Mouse (Mus musculus) embryo, embryonic 11 days (tissue): Measurements from ENCODE around the gene Gmppa.

Experiments used
- DNase-seq: peaks from one replicate; pipeline ENCODE4 v3.0.0-alpha.2; 2015

The Gmppa gene

GRCm38 (mm10) chr1:75423780-75424390, 11.8 kb upstream of the Gmppa start:
- no peak for DNase-seq

- DNase-seq: peak; percentile 77
These were observed 9.8 kb upstream of the Gmppa start for GRCm38 (mm10) chr1:75425796-75426471.

- no peak for DNase-seq
These were observed 3.1 kb downstream of the Gmppa start for GRCm38 (mm10) chr1:75438782-75439181.

- DNase-seq: no peak
These were observed 4.9 kb downstream of the Gmppa start for GRCm38 (mm10) chr1:75440661-75441060.

GRCm38 (mm10) chr1:75441471-75441996, 5.8 kb downstream of the Gmppa start:
- DNase-seq: no peak

- DNase-seq: no peak
These were observed 6.4 kb downstream of the Gmppa start for GRCm38 (mm10) chr1:75442171-75442570.

- DNase-seq: no peak
These were observed 7.1 kb downstream of the Gmppa start for GRCm38 (mm10) chr1:75442811-75443210.

- no peak for DNase-seq
These were observed 7.7 kb downstream of the Gmppa start for GRCm38 (mm10) chr1:75443247-75444024.

- DNase-seq: no peak
These were observed 8.5 kb downstream of the Gmppa start for GRCm38 (mm10) chr1:75444208-75444607.

GRCm38 (mm10) chr1:75445141-75445701, 9.5 kb downstream of the Gmppa start:
- DNase-seq: no peak

- DNase-seq: peak; percentile 89
These were observed 10.3 kb downstream of the Gmppa start for GRCm38 (mm10) chr1:75445751-75446611.

GRCm38 (mm10) chr1:75446656-75447055, 10.9 kb downstream of the Gmppa start:
- peak; percentile 75 for DNase-seq

GRCm38 (mm10) chr1:75447265-75448051, 11.7 kb downstream of the Gmppa start:
- DNase-seq: peak; percentile 59

GRCm38 (mm10) chr1:75448052-75448431, 12.3 kb downstream of the Gmppa start:
- DNase-seq: peak; percentile 56

- peak; percentile 63 for DNase-seq
These were observed 13.2 kb downstream of the Gmppa start for GRCm38 (mm10) chr1:75448937-75449336.

- DNase-seq: no peak
These were observed 13.8 kb downstream of the Gmppa start for GRCm38 (mm10) chr1:75449377-75450135.

- DNase-seq: peak; percentile 52
These were observed 14.7 kb downstream of the Gmppa start, which contains the start of gene Asic4 for GRCm38 (mm10) chr1:75450314-75451005. Gene Asic4, plus strand, starts transcription at chr1:75450436.

- no peak for DNase-seq
These were observed 16.2 kb downstream of the Gmppa start for GRCm38 (mm10) chr1:75451900-75452299.

- DNase-seq: no peak
These were observed 19.7 kb downstream of the Gmppa start for GRCm38 (mm10) chr1:75455433-75455832.

- no peak for DNase-seq
These were observed 20.2 kb downstream of the Gmppa start for GRCm38 (mm10) chr1:75455948-75456347.
